Mouse (Mus musculus) liver, embryonic 14 days (tissue): ENCODE data around the gene Atp6v1g2. TPM values are rescaled to one million over a fixed set of nuclear protein-coding genes. Genes with fewer than 3 reads are reported as not detected.

ENCODE experiments used
- polyA plus RNA-seq: library from polyadenylated mRNA; depleted of rRNA; stranded (reverse); fragments of >200 nt; gene quantifications from 2 replicates; pipeline ENCODE4 v1.2.3, GENCODE M21; 2012; rRNA removed

Gene Atp6v1g2
- polyA plus RNA-seq: 1.6 and 1.7 TPM in 2 replicates

GRCm38 (mm10) chr17:35233114-35233980, at the start of gene Atp6v1g2:
TSS of gene Atp6v1g2 (plus strand) at chr17:35233660.

GRCm38 (mm10) chr17:35187959-35188610, 45.4 kb upstream of the Atp6v1g2 start, which contains the start of gene Lst1:
TSS of gene Lst1 (minus strand) at chr17:35188439.

GRCm38 (mm10) chr17:35193881-35194843, 39.3 kb upstream of the Atp6v1g2 start, which contains the start of gene Ltb:
TSS of gene Ltb (plus strand) at chr17:35194439.

GRCm38 (mm10) chr17:35201787-35202186, 31.7 kb upstream of the Atp6v1g2 start, which contains the start of gene Tnf:
TSS of gene Tnf (minus strand) at chr17:35202007.

GRCm38 (mm10) chr17:35204494-35205379, 28.7 kb upstream of the Atp6v1g2 start, which contains the start of gene Lta:
TSS of gene Lta (minus strand) at chr17:35205351.

GRCm38 (mm10) chr17:35220156-35220952, 13.1 kb upstream of the Atp6v1g2 start, which contains the start of gene Gm16181:
TSS of gene Gm16181 (plus strand) at chr17:35220834.

GRCm38 (mm10) chr17:35235614-35236389, 2.3 kb downstream of the Atp6v1g2 start, which contains the start of gene Nfkbil1:
TSS of gene Nfkbil1 (minus strand) at chr17:35235792.

GRCm38 (mm10) chr17:35241305-35242014, 8.0 kb downstream of the Atp6v1g2 start, which contains the start of gene Ddx39b:
TSS of gene Ddx39b (plus strand) at chr17:35241746.

GRCm38 (mm10) chr17:35262664-35263522, 29.4 kb downstream of the Atp6v1g2 start, which contains the start of gene H2-D1:
TSS of gene H2-D1 (plus strand) at chr17:35262730.

Other genes with a start within 250 kb of the Atp6v1g2 start
- gene Vars, start 232.7 kb upstream of the Atp6v1g2 start, polyA plus RNA-seq: 58.0 and 65.7 TPM in 2 replicates
- gene Vwa7, start 217.1 kb upstream of the Atp6v1g2 start, polyA plus RNA-seq: 0.12 and 0.20 TPM in 2 replicates
- 2.0 TPM in 2 replicates for gene Sapcd1, start 205.6 kb upstream of the Atp6v1g2 start, polyA plus RNA-seq
- gene Msh5, start 186.9 kb upstream of the Atp6v1g2 start, polyA plus RNA-seq: 3.3 and 4.1 TPM in 2 replicates
- 70.1 and 85.9 TPM in 2 replicates for gene Clic1, start 183.7 kb upstream of the Atp6v1g2 start, polyA plus RNA-seq
- gene Ddah2, start 174.6 kb upstream of the Atp6v1g2 start, polyA plus RNA-seq: 11.1 and 13.5 TPM in 2 replicates
- gene Ly6g6c, start 168.3 kb upstream of the Atp6v1g2 start, polyA plus RNA-seq: 0.21 and 0.24 TPM in 2 replicates
- 1.8 and 2.7 TPM in 2 replicates for gene Mpig6b, start 167.5 kb upstream of the Atp6v1g2 start, polyA plus RNA-seq
- 0.03 and 0.15 TPM in 2 replicates for gene Ly6g6e, start 156.8 kb upstream of the Atp6v1g2 start, polyA plus RNA-seq
- gene Ly6g6d, start 155.6 kb upstream of the Atp6v1g2 start, polyA plus RNA-seq: 0.66 and 0.76 TPM in 2 replicates
- 4.6 TPM in 2 replicates for gene Ly6g6f, start 148.1 kb upstream of the Atp6v1g2 start, polyA plus RNA-seq
- gene Abhd16a, start 144.4 kb upstream of the Atp6v1g2 start, polyA plus RNA-seq: 25.1 and 29.0 TPM in 2 replicates
- gene Ly6g5c, start 125.4 kb upstream of the Atp6v1g2 start, polyA plus RNA-seq: not detected in 2 replicates
- gene Ly6g5b, start 118.2 kb upstream of the Atp6v1g2 start, polyA plus RNA-seq: 0.42 and 0.67 TPM in 2 replicates
- gene Gpank1, start 112.2 kb upstream of the Atp6v1g2 start, polyA plus RNA-seq: 9.1 and 10.2 TPM in 2 replicates
- gene Csnk2b, start 111.6 kb upstream of the Atp6v1g2 start, polyA plus RNA-seq: 76.9 and 86.4 TPM in 2 replicates
- 1.2 and 1.6 TPM in 2 replicates for gene D17H6S53E, start 107.3 kb upstream of the Atp6v1g2 start, polyA plus RNA-seq
- gene Apom, start 101.6 kb upstream of the Atp6v1g2 start, polyA plus RNA-seq: 296 and 349 TPM in 2 replicates
- 40.6 and 45.5 TPM in 2 replicates for gene Bag6, start 98.5 kb upstream of the Atp6v1g2 start, polyA plus RNA-seq
- gene Prrc2a, start 68.8 kb upstream of the Atp6v1g2 start, polyA plus RNA-seq: 48.0 and 59.1 TPM in 2 replicates
- gene Aif1, start 57.6 kb upstream of the Atp6v1g2 start, polyA plus RNA-seq: 9.0 and 9.2 TPM in 2 replicates
- gene Lst1, start 45.2 kb upstream of the Atp6v1g2 start, polyA plus RNA-seq: 21.0 and 28.7 TPM in 2 replicates
- 0.53 and 0.76 TPM in 2 replicates for gene Ltb, start 39.2 kb upstream of the Atp6v1g2 start, polyA plus RNA-seq
- 0.33 and 0.48 TPM in 2 replicates for gene Tnf, start 31.7 kb upstream of the Atp6v1g2 start, polyA plus RNA-seq
- gene Lta, start 28.3 kb upstream of the Atp6v1g2 start, polyA plus RNA-seq: 0.03 and 0.09 TPM in 2 replicates
- gene Gm16181, start 12.8 kb upstream of the Atp6v1g2 start, polyA plus RNA-seq: 0.10 TPM in 1 of 2 replicates, not detected in the other
- 3.6 and 4.1 TPM in 2 replicates for gene Nfkbil1, start 2.1 kb downstream of the Atp6v1g2 start, polyA plus RNA-seq
- gene Ddx39b, start 8.1 kb downstream of the Atp6v1g2 start, polyA plus RNA-seq: 174 and 208 TPM in 2 replicates
- 35.7 and 45.9 TPM in 2 replicates for gene H2-D1, start 29.1 kb downstream of the Atp6v1g2 start, polyA plus RNA-seq
- gene H2-Q1, start 86.7 kb downstream of the Atp6v1g2 start, polyA plus RNA-seq: 0.50 and 0.63 TPM in 2 replicates
- gene H2-Q2, start 108.6 kb downstream of the Atp6v1g2 start, polyA plus RNA-seq: 0.53 and 0.67 TPM in 2 replicates
- 6.6 and 6.8 TPM in 2 replicates for gene H2-Q4, start 146.0 kb downstream of the Atp6v1g2 start, polyA plus RNA-seq
- 10.0 and 11.4 TPM in 2 replicates for gene H2-Q6, start 191.2 kb downstream of the Atp6v1g2 start, polyA plus RNA-seq
- gene H2-Q7, start 205.5 kb downstream of the Atp6v1g2 start, polyA plus RNA-seq: 20.5 and 21.9 TPM in 2 replicates
- gene H2-Q10, start 236.4 kb downstream of the Atp6v1g2 start, polyA plus RNA-seq: 112 and 136 TPM in 2 replicates